Mouse (Mus musculus) cerebellum, adult 2 months (tissue): Measurements from ENCODE around the gene Cs.

ENCODE experiments used
- CTCF ChIP-seq: fragments of 200-500 bp; IDR thresholded peaks from 2 replicates; pipeline ENCODE4 v1.5.1; 2011; ENCODE audit warnings: low read depth, mild to moderate bottlenecking, control low read depth, low read length, moderate library complexity, borderline replicate concordance; ENCODE audit not compliant: insufficient read depth
- POLR2A ChIP-seq: fragments of 200-500 bp; IDR thresholded peaks from 2 replicates; pipeline ENCODE4 v1.6.1; 2011; ENCODE audit warnings: low read length, control low read depth, borderline replicate concordance; ENCODE audit not compliant: insufficient read depth

DNA sequence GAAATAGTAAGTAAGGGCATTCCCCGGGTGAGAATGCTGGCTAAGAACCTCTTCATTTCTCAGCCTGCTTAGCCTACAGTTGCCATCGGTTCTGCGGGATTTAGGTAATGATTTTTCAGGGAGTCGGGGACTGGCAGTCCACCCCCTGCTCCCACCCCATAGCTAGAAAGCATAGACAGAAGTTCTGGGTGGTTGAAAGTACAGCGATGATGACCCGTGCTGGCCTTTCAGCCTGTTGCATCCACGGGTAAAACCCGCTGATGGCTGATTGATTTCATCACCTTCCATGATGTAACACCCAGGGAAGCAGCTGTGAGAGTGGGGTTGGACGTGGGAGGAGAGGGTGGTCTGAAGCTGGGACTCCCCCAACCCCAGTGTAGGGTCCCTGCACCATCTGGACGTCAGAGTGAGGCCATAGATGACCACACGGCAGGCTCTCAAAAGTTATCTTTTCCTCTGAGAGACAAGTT lies 38.8 kb upstream of the Cs start, which contains the start of gene Il23a:
- TF ChIP-seq CTCF (no peak), POLR2A (no peak)
